Mouse (Mus musculus): Measurements from ENCODE around the gene Spi1. TPM values are rescaled to one million over a fixed set of nuclear protein-coding genes. Genes with fewer than 3 reads are reported as not detected.

Gene Spi1
- polyA plus RNA-seq, 1 experiment from 2014 or later = 9.4 TPM

- Histone ChIP-seq H3K4me1 (peaks cover 17% of the 10 kb centered on the region), H3K9ac (peak within 1 kb of the TSS; percentile 73), H3K27ac (peak within 1 kb of the TSS; percentile 93), H3K36me3 (peaks cover 43% of the 10 kb centered on the region), H3K27me3 (no peaks in the 10 kb centered on the region), H3K4me2 (peak within 1 kb of the TSS; percentile 82), H3K4me3 (peak within 1 kb of the TSS; percentile 91), H3K9me3 (no peaks in the 10 kb centered on the region)
- WGBS = 0% methylated on average over 40 of the region's 40 CpGs
- ATAC-seq (ENCODE audit: insufficient number of reproducible peaks, low FRiP score, low TSS enrichment, low read depth) = peak; percentile 95
Observed at GRCm38 (mm10) chr2:91053934-91054382, 28.2 kb upstream of the Spi1 start, which contains the start of gene Psmc3. Gene Psmc3 (plus strand): TSS chr2:91054009.

- peaks cover 34% of the 10 kb centered on the region for H3K4me1 ChIP-seq
- no peak overlapping the region for H3K4me2 ChIP-seq
- no peak overlapping the region for H3K4me3 ChIP-seq
Observed at GRCm38 (mm10) chr2:91058435-91058834, 23.8 kb upstream of the Spi1 start.

GRCm38 (mm10) chr2:91059376-91059775, 22.8 kb upstream of the Spi1 start:
- Histone ChIP-seq H3K27ac (no peak overlapping the region), H3K9me3 (no peaks in the 10 kb centered on the region), H3K4me2 (no peak overlapping the region), H3K4me3 (no peak overlapping the region), H3K9ac (no peak overlapping the region), H3K27me3 (no peaks in the 10 kb centered on the region), H3K36me3 (peaks cover 88% of the 10 kb centered on the region), H3K4me1 (peaks cover 34% of the 10 kb centered on the region)
- ATAC-seq (ENCODE audit: insufficient number of reproducible peaks, low FRiP score, low TSS enrichment, low read depth) = no peak
- WGBS = 96% methylated on average over 2 of the region's 2 CpGs

More at GRCm38 (mm10) chr2:91058435-91058834, 23.8 kb upstream of the Spi1 start:
- Histone ChIP-seq H3K36me3 (peaks cover 79% of the 10 kb centered on the region), H3K9me3 (no peaks in the 10 kb centered on the region), H3K9ac (no peak overlapping the region), H3K27me3 (no peaks in the 10 kb centered on the region), H3K27ac (no peak overlapping the region)
- no peak for ATAC-seq (ENCODE audit: insufficient number of reproducible peaks, low FRiP score, low TSS enrichment, low read depth)
- 80% methylated on average over 5 of the region's 5 CpGs for WGBS

GRCm38 (mm10) chr2:91060544-91061355, 21.4 kb upstream of the Spi1 start:
- 74% methylated on average over 10 of the region's 10 CpGs for WGBS
- ATAC-seq (ENCODE audit: insufficient number of reproducible peaks, low FRiP score, low TSS enrichment, low read depth) = peak; percentile 42; the same call in 1 of the 2 replicates
- no peak overlapping the region for H3K4me3 ChIP-seq
- no peaks in the 10 kb centered on the region for H3K27me3 ChIP-seq
- H3K9ac ChIP-seq = no peak overlapping the region
- no peak overlapping the region for H3K4me2 ChIP-seq
- peaks cover 93% of the 10 kb centered on the region for H3K36me3 ChIP-seq
- peaks cover 22% of the 10 kb centered on the region for H3K4me1 ChIP-seq
- no peaks in the 10 kb centered on the region for H3K9me3 ChIP-seq
- peak overlapping the region; percentile 11; the same call in 1 of the 2 replicates for H3K27ac ChIP-seq

- Histone ChIP-seq H3K4me3 (no peak overlapping the region), H3K4me1 (peaks cover 23% of the 10 kb centered on the region), H3K36me3 (peaks cover 92% of the 10 kb centered on the region), H3K9ac (no peak overlapping the region), H3K4me2 (no peak overlapping the region), H3K9me3 (no peaks in the 10 kb centered on the region), H3K27me3 (no peaks in the 10 kb centered on the region), H3K27ac (peak overlapping the region; percentile 67)
- peak; percentile 32 for ATAC-seq (ENCODE audit: insufficient number of reproducible peaks, low FRiP score, low TSS enrichment, low read depth)
- 58% methylated on average over 6 of the region's 6 CpGs for WGBS
Observed at GRCm38 (mm10) chr2:91061849-91062481, 20.2 kb upstream of the Spi1 start.

GRCm38 (mm10) chr2:91062779-91063606, 19.2 kb upstream of the Spi1 start:
- Histone ChIP-seq H3K4me3 (no peak overlapping the region), H3K4me1 (peaks cover 23% of the 10 kb centered on the region), H3K36me3 (peaks cover 87% of the 10 kb centered on the region), H3K27ac (0 out of 2 replicates have a peak overlapping the region, but pooled peaks have one; percentile 67), H3K4me2 (no peak overlapping the region), H3K27me3 (no peaks in the 10 kb centered on the region), H3K9me3 (no peaks in the 10 kb centered on the region), H3K9ac (no peak overlapping the region)
- WGBS = 90% methylated on average over 16 of the region's 16 CpGs
- ATAC-seq (ENCODE audit: insufficient number of reproducible peaks, low FRiP score, low TSS enrichment, low read depth) = 0 out of 2 replicates have a peak, but pooled peaks have one; percentile 16

- Histone ChIP-seq H3K4me3 (no peak overlapping the region), H3K4me1 (peaks cover 34% of the 10 kb centered on the region), H3K9ac (no peak overlapping the region), H3K27me3 (no peaks in the 10 kb centered on the region), H3K27ac (no peak overlapping the region), H3K9me3 (no peaks in the 10 kb centered on the region), H3K4me2 (no peak overlapping the region), H3K36me3 (peaks cover 78% of the 10 kb centered on the region)
- WGBS = 86% methylated on average over 6 of the region's 6 CpGs
- no peak for ATAC-seq (ENCODE audit: insufficient number of reproducible peaks, low FRiP score, low TSS enrichment, low read depth)
Observed at GRCm38 (mm10) chr2:91064211-91064610, 18.0 kb upstream of the Spi1 start.

GRCm38 (mm10) chr2:91065544-91065943, 16.6 kb upstream of the Spi1 start:
- no peak for ATAC-seq (ENCODE audit: insufficient number of reproducible peaks, low FRiP score, low TSS enrichment, low read depth)
- Histone ChIP-seq H3K27ac (no peak overlapping the region), H3K27me3 (no peaks in the 10 kb centered on the region), H3K4me1 (peaks cover 36% of the 10 kb centered on the region), H3K4me3 (no peak overlapping the region), H3K9me3 (no peaks in the 10 kb centered on the region), H3K9ac (no peak overlapping the region), H3K36me3 (peaks cover 68% of the 10 kb centered on the region), H3K4me2 (no peak overlapping the region)
- WGBS = 47% methylated on average over 3 of the region's 3 CpGs

GRCm38 (mm10) chr2:91066455-91066854, 15.7 kb upstream of the Spi1 start:
- H3K36me3 ChIP-seq = peaks cover 59% of the 10 kb centered on the region
- H3K4me1 ChIP-seq = peaks cover 36% of the 10 kb centered on the region
- H3K4me2 ChIP-seq = no peak overlapping the region
- no peaks in the 10 kb centered on the region for H3K27me3 ChIP-seq
- no peak overlapping the region for H3K9ac ChIP-seq
- 69% methylated on average over 3 of the region's 3 CpGs for WGBS
- H3K4me3 ChIP-seq = no peak overlapping the region
- no peak for ATAC-seq (ENCODE audit: insufficient number of reproducible peaks, low FRiP score, low TSS enrichment, low read depth)
- H3K27ac ChIP-seq = no peak overlapping the region
- H3K9me3 ChIP-seq = no peaks in the 10 kb centered on the region

GRCm38 (mm10) chr2:91068162-91068871, 13.9 kb upstream of the Spi1 start:
- H3K4me3 ChIP-seq = peak overlapping the region; percentile 68
- peak overlapping the region; percentile 69 for H3K9ac ChIP-seq
- H3K27ac ChIP-seq = peak overlapping the region; percentile 57
- peak overlapping the region; percentile 78 for H3K4me2 ChIP-seq
- H3K36me3 ChIP-seq = peaks cover 40% of the 10 kb centered on the region
- no peaks in the 10 kb centered on the region for H3K27me3 ChIP-seq
- WGBS = 47% methylated on average over 13 of the region's 13 CpGs
- ATAC-seq (ENCODE audit: insufficient number of reproducible peaks, low FRiP score, low TSS enrichment, low read depth) = no peak
- peaks cover 25% of the 10 kb centered on the region for H3K4me1 ChIP-seq
- no peaks in the 10 kb centered on the region for H3K9me3 ChIP-seq

- Histone ChIP-seq H3K36me3 (peaks cover 35% of the 10 kb centered on the region), H3K27ac (peak overlapping the region; percentile 57), H3K27me3 (no peaks in the 10 kb centered on the region), H3K4me2 (peak overlapping the region; percentile 78), H3K9me3 (no peaks in the 10 kb centered on the region), H3K9ac (peak overlapping the region; percentile 69), H3K4me3 (peak overlapping the region; percentile 68), H3K4me1 (peaks cover 25% of the 10 kb centered on the region)
- ATAC-seq (ENCODE audit: insufficient number of reproducible peaks, low FRiP score, low TSS enrichment, low read depth) = no peak
- WGBS = 28% methylated on average over 6 of the region's 6 CpGs
Observed at GRCm38 (mm10) chr2:91068872-91069165, 13.4 kb upstream of the Spi1 start.
